Mouse (Mus musculus): ENCODE results near the gene Rnf215.

GRCm38 (mm10) chr11:4117372-4118071, 17.5 kb upstream of the Rnf215 start:
- TF ChIP-seq GATA1 (IDR thresholded peaks at IDR 0.05; ENCODE audit: borderline replicate concordance, low read length) (no peak), FLI1 (IDR thresholded peaks at IDR 0.05; ENCODE audit: low read length) (no peak)
